Mouse (Mus musculus) olfactory bulb, adult 2 months (tissue): ENCODE data around the gene Olfr1411. TPM values are rescaled to one million over a fixed set of nuclear protein-coding genes. Genes with fewer than 3 reads are reported as not detected.

Experiments
- H3K27ac ChIP-seq: fragments of 200-500 bp; 2 replicates; pipeline ENCODE4 v1.5.1; 2012; ENCODE audit warnings: low read depth, low read length; ENCODE audit not compliant: insufficient read depth
- H3K4me1 ChIP-seq: fragments of 200-500 bp; 2 replicates; pipeline ENCODE4 v1.6.1; 2012; ENCODE audit warnings: low read length; ENCODE audit not compliant: control insufficient read depth, insufficient read depth
- H3K4me3 ChIP-seq: fragments of 200-500 bp; 2 replicates; pipeline ENCODE4 v1.5.1; 2012; ENCODE audit warnings: mild to moderate bottlenecking, low read depth, low read length, moderate library complexity; ENCODE audit not compliant: insufficient read depth
- CTCF ChIP-seq: fragments of 200-500 bp; IDR thresholded peaks from 2 replicates; pipeline ENCODE4 v1.5.1; 2012; ENCODE audit warnings: low read depth, mild to moderate bottlenecking, low read length, moderate library complexity; ENCODE audit not compliant: insufficient read depth
- POLR2A ChIP-seq: fragments of 200-500 bp; IDR thresholded peaks from 2 replicates; pipeline ENCODE4 v1.6.1; 2012; ENCODE audit warnings: mild to moderate bottlenecking, low read depth, low read length, moderate library complexity; ENCODE audit not compliant: insufficient read depth
- WGBS: fragments of 180-500 bp; shearing (Covaris S2); methylation state at CpG from one replicate; pipeline ENCODE4 v1.1.7; 2018; 5-methylcytosine and 5-hydroxymethylcytosine counted together
- polyA plus RNA-seq: library from polyadenylated mRNA; stranded (reverse); fragments of >200 nt; gene quantifications from 2 replicates; pipeline ENCODE4 v1.2.4, GENCODE M21; 2012; ENCODE audit warnings: low replicate concordance; ENCODE audit not compliant: missing spikeins, insufficient read depth, insufficient read length

Olfr1411 gene
- polyA plus RNA-seq, 1 experiment, result not detected

- no peak overlapping the region for H3K27ac ChIP-seq
- H3K4me3 ChIP-seq, result no peak overlapping the region
- TF ChIP-seq CTCF (no peak), POLR2A (no peak)
- H3K4me1 ChIP-seq, result peaks cover 10% of the 10 kb centered on the region
- WGBS, result 83% methylated on average over 5 of the region's 5 CpGs
Measured at GRCm38 (mm10) chr1:92644916-92645315, 50.7 kb downstream of the Olfr1411 start.

DNA sequence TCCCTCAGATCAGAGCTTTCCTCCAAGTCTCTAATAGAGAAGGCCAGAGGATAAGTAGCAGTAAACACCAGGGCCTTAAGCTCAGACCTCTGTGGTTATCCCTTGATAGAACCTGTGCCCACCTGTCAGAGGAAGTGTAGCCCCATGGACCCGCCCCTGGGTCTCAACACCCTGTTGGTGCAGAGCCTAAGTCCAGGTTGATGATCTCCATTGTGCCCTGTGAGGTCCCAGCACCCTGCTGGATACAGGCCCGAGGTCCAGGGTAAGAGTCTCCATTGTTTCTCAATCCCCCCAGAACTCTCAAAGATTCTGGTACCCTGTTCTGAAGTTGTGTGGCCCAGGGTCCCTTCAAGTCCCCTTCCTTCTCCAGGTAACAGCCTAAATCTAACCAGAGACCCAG is 51.9 kb downstream of the Olfr1411 start:
- Histone ChIP-seq H3K4me3 (no peak overlapping the region), H3K27ac (no peak overlapping the region), H3K4me1 (no peaks in the 10 kb centered on the region; the same call in 1 of the 2 replicates)
- WGBS, result 64% methylated on average over 2 of the region's 2 CpGs
- TF ChIP-seq POLR2A, result no peak
- no peak for TF ChIP-seq CTCF

- Histone ChIP-seq H3K27ac (no peak overlapping the region), H3K4me3 (no peak overlapping the region), H3K4me1 (peaks cover 1% of the 10 kb centered on the region; the same call in 1 of the 2 replicates)
- no peak for TF ChIP-seq CTCF
- no peak for TF ChIP-seq POLR2A
- WGBS, result 85% methylated on average over 7 of the region's 7 CpGs
Measured at GRCm38 (mm10) chr1:92646601-92647000, 52.4 kb downstream of the Olfr1411 start.

DNA sequence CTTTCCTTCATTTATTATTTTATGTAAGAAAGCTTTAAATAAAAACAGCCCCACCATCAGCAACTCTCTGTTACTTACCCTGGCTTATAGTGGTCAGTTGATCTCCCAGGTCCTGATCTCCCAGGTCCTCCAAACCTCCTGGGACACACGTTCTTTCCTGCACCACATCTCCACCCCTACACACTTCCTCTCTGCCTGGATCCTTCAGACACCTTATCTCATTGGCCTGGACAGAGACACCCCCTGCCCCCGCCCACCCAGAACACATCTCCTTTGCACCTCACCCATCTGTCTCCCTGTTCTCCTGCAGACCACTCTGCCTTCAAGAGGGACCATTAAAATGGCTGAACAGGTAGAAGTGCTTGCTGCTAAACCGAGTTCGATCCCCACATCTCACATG is 52.8 kb downstream of the Olfr1411 start:
- TF ChIP-seq POLR2A, result no peak
- no peak for TF ChIP-seq CTCF
- no peak overlapping the region for H3K4me3 ChIP-seq
- no peak overlapping the region for H3K27ac ChIP-seq
- H3K4me1 ChIP-seq, result peaks cover 6% of the 10 kb centered on the region; the same call in 1 of the 2 replicates
- WGBS, result 82% methylated on average over 4 of the region's 4 CpGs

Other genes starting within 250 kb of the Olfr1411 start
- 207 TPM in 1 of 2 replicates, not detected in the other for gene Ndufa10, start 120.6 kb upstream of the Olfr1411 start, polyA plus RNA-seq
- gene Olfr1416, start 109.3 kb upstream of the Olfr1411 start, polyA plus RNA-seq, result not detected in 2 replicates
- not detected in 2 replicates for gene Olfr1415, start 98.3 kb upstream of the Olfr1411 start, polyA plus RNA-seq
- gene Olfr1414, start 75.8 kb upstream of the Olfr1411 start, polyA plus RNA-seq, result not detected in 2 replicates
- gene Olfr1413, start 23.1 kb upstream of the Olfr1411 start, polyA plus RNA-seq, result not detected in 2 replicates
- not detected in 2 replicates for gene Olfr1412, start 8.6 kb upstream of the Olfr1411 start, polyA plus RNA-seq
- not detected in 2 replicates for gene Olfr1410, start 11.4 kb downstream of the Olfr1411 start, polyA plus RNA-seq
- gene Olfr12, start 23.4 kb downstream of the Olfr1411 start, polyA plus RNA-seq, result not detected in 2 replicates
- not detected in 2 replicates for gene Cops9, start 47.6 kb downstream of the Olfr1411 start, polyA plus RNA-seq
- gene Otos, start 54.4 kb downstream of the Olfr1411 start, polyA plus RNA-seq, result not detected in 2 replicates
- not detected in 2 replicates for gene Gpc1, start 237.2 kb downstream of the Olfr1411 start, polyA plus RNA-seq